In genomic region chr5:34417251-34418008, GRCm38 (mm10) we compare ENCODE assay signal across 24 mouse cellular contexts. TPM values are rescaled to one million over a fixed set of nuclear protein-coding genes. Genes with fewer than 3 reads are reported as not detected.
DNase-seq lines count a peak whose midpoint lies in the region; TF ChIP-seq lines count a peak whose summit lies in the region.
"Had no signal": no experiment of that assay in that cellular context is flagged by ENCODE, and none has a peak within 500 bp of the region (broad histone marks: within the 10 kb centered on the region; RNA-seq: fewer than 3 reads in every experiment).

No protein-coding gene starts in this region.

- TF ChIP-seq POLR2A in kidney, adult 2 months (IDR thresholded peaks at IDR 0.05; ENCODE audit: low read depth, low read length) = no peak
- TF ChIP-seq POLR2A in MEL (IDR thresholded peaks at IDR 0.05; ENCODE audit: control insufficient read depth in 1 of 2, insufficient read depth in 1 of 2, low read depth in 1 of 2, low read length in 2 of 2, poor library complexity in 1 of 2) = no peak

- peaks cover 4% of the 10 kb centered on the region; the same call in 1 of the 2 replicates for H3K36me3 ChIP-seq in kidney, adult 2 months (ENCODE audit: control insufficient read depth, insufficient read depth, low read length)
- H3K36me3 ChIP-seq in MEL (ENCODE audit: control insufficient read depth in 1 of 2, insufficient read depth in 2 of 2, low read length in 2 of 2) = peaks cover 17 to 21% of the 10 kb centered on the region in 2 experiments

- H3K4me1 ChIP-seq in kidney, adult 2 months (ENCODE audit: control insufficient read depth, insufficient read depth, low read length) = peaks cover 5% of the 10 kb centered on the region; the same call in 1 of the 2 replicates
- H3K4me1 ChIP-seq in MEL (ENCODE audit: control insufficient read depth in 1 of 2, insufficient read depth in 2 of 2, low read length in 2 of 2) = peaks cover 4 to 14% of the 10 kb centered on the region in 2 experiments
- H3K4me1 ChIP-seq: embryonic facial prominence, embryonic 10.5 days; embryonic facial prominence, embryonic 13.5 days; forebrain, embryonic 12.5 days; forebrain, embryonic 15.5 days; hindbrain, embryonic 10.5 days; hindbrain, embryonic 13.5 days had no signal

- peak; percentile 49 for DNase-seq in kidney, adult 2 months
- no peak for DNase-seq in kidney, postnatal 14 days
- peak; percentile 11 to 27 for DNase-seq in kidney, postnatal 36 days
- no peak for DNase-seq in kidney, adult 18-20 months
- peak; percentile 29 for DNase-seq in MEL (ENCODE audit: low read depth, low spot score)
- DNase-seq in adipocyte (ENCODE audit: low spot score) = peak; percentile 49
- DNase-seq: adrenal gland, postnatal 25 days; cerebellum, adult 11-12 months; cerebellum, adult 8-10 months; cerebellum, postnatal 10 days; cerebellum, postnatal 36 days; embryo, embryonic 11 days; gastrocnemius, postnatal 25 days; heart, postnatal 10 days; heart, postnatal 36 days had no signal

- TF ChIP-seq RAD21 in MEL (IDR thresholded peaks at IDR 0.05; ENCODE audit: low read depth, low read length) = no peak

- H3K4me3 ChIP-seq in kidney, adult 2 months (ENCODE audit: insufficient read depth, low read depth, low read length) = no peak overlapping the region
- H3K4me3 ChIP-seq in MEL (ENCODE audit: control insufficient read depth in 1 of 2, insufficient read depth in 1 of 2, low read depth in 2 of 2, low read length in 2 of 2) = no peak overlapping the region
- H3K4me3 ChIP-seq: embryonic facial prominence, embryonic 10.5 days; embryonic facial prominence, embryonic 13.5 days; erythroblast, embryonic 14.5 days; forebrain, embryonic 12.5 days; forebrain, embryonic 15.5 days; heart, embryonic 12.5 days; heart, embryonic 15.5 days; hindbrain, embryonic 10.5 days; hindbrain, embryonic 13.5 days had no signal

- no peak overlapping the region for H3K27ac ChIP-seq in kidney, adult 2 months (ENCODE audit: insufficient read depth, low read depth, low read length)
- H3K27ac ChIP-seq in MEL (ENCODE audit: control insufficient read depth, low read depth, low read length) = no peak overlapping the region
- H3K27ac ChIP-seq: embryonic facial prominence, embryonic 10.5 days; embryonic facial prominence, embryonic 13.5 days; forebrain, embryonic 12.5 days; forebrain, embryonic 15.5 days; heart, embryonic 15.5 days; hindbrain, embryonic 10.5 days; hindbrain, embryonic 13.5 days had no signal

- no peak for TF ChIP-seq CTCF in kidney, adult 2 months (conservative IDR thresholded peaks at IDR 0.05; ENCODE audit: insufficient read depth, insufficient read length, low read depth, low read length)
- no peak for TF ChIP-seq CTCF in MEL (IDR thresholded peaks at IDR 0.05 in 2 of 3, conservative IDR thresholded peaks at IDR 0.05 in 1 of 3; ENCODE audit: control insufficient read depth in 1 of 3, insufficient read depth in 1 of 3, low read depth in 2 of 3, low read length in 3 of 3, poor library complexity in 1 of 3, severe bottlenecking in 1 of 3)

- TF ChIP-seq EP300 in MEL (IDR thresholded peaks at IDR 0.05; ENCODE audit: low read depth in 1 of 2, low read length in 2 of 2) = peak; percentile 6 to 30; a peak in 2 of 4 replicates

- WGBS in kidney, adult 2 months = 52% methylated on average over 3 of the region's 3 CpGs

- no peak overlapping the region for H3K9ac ChIP-seq in MEL (ENCODE audit: control insufficient read depth, low read depth, low read length, poor library complexity, severe bottlenecking)
- H3K9ac ChIP-seq: embryonic facial prominence, embryonic 13.5 days; forebrain, embryonic 12.5 days; forebrain, embryonic 15.5 days; heart, embryonic 12.5 days; heart, embryonic 15.5 days; hindbrain, embryonic 13.5 days had no signal

- H3K79me2 ChIP-seq in MEL (ENCODE audit: control insufficient read depth, insufficient read depth, low read length, poor library complexity) = peaks cover 5% of the 10 kb centered on the region

- H3K27me3 ChIP-seq in kidney, adult 2 months (replicated peaks; ENCODE audit: control insufficient read depth, insufficient read depth, low read length) = no peaks in the 10 kb centered on the region
- H3K27me3 ChIP-seq in MEL (ENCODE audit: control insufficient read depth in 1 of 2, insufficient read depth in 2 of 2, low read length in 2 of 2) = no peaks in the 10 kb centered on the region
- H3K27me3 ChIP-seq: embryonic facial prominence, embryonic 13.5 days; forebrain, embryonic 12.5 days; forebrain, embryonic 15.5 days; heart, embryonic 12.5 days; heart, embryonic 15.5 days; hindbrain, embryonic 13.5 days had no signal

- no peaks in the 10 kb centered on the region for H3K9me3 ChIP-seq in MEL (replicated peaks; ENCODE audit: insufficient read depth, low read length)
- H3K9me3 ChIP-seq: embryonic facial prominence, embryonic 10.5 days; embryonic facial prominence, embryonic 13.5 days; forebrain, embryonic 12.5 days; forebrain, embryonic 15.5 days; heart, embryonic 12.5 days; heart, embryonic 15.5 days; hindbrain, embryonic 10.5 days; hindbrain, embryonic 13.5 days had no signal

TF ChIP-seq in MEL, 35 proteins besides CTCF, POLR2A, EP300 and RAD21:
- TF ChIP-seq NELFE (IDR thresholded peaks at IDR 0.05; ENCODE audit: low read depth, low read length) (no peak), RCOR1 (IDR thresholded peaks at IDR 0.05; ENCODE audit: low read depth, low read length) (peak; percentile 90), GATA1 (IDR thresholded peaks at IDR 0.05; ENCODE audit: low read depth, low read length) (peak; percentile 26; the same call in 1 of the 2 replicates)

RNA-seq across cellular contexts. Expression of gene Fam193a, which starts 47.7 kb away (rescaled TPM):
- 37.5 and 39.0 TPM in 2 replicates for polyA plus RNA-seq in kidney, adult 2 months (2012; rRNA removed)
- 10.9 and 12.2 TPM in 2 replicates for total RNA-seq in MEL (2012; rRNA removed)
- polyA plus RNA-seq in MEL (2012; ENCODE audit: insufficient read depth in 1 of 2, insufficient read length in 2 of 2, low read depth in 1 of 2, low replicate concordance in 2 of 2, missing spikeins in 1 of 2) = 100 to 1,000 TPM in 1 of 2 experiments, 10 to 100 TPM in 1; 37.1 to 317 TPM

Comparison
In these comparisons a context has a peak if more than half of its experiments do, and no peak if none do; other contexts are left out.
1. DNase-seq: peak in kidney, adult 2 months (single experiment), kidney, postnatal 36 days (2 of 2), MEL (single experiment) and adipocyte (single experiment); none in kidney, postnatal 14 days (single experiment) and kidney, adult 18-20 months (single experiment).